Mouse (Mus musculus) embryonic facial prominence, embryonic 10.5 days (tissue): ENCODE measurements around the gene Amer2. TPM values are rescaled to one million over a fixed set of nuclear protein-coding genes. Genes with fewer than 3 reads are reported as not detected.
A peak's percentile ranks its signal among the peaks of the same experiment; 100 is the strongest.

Source experiments
- DNase-seq: peaks from one replicate; pipeline ENCODE4 v3.0.0-alpha.2; 2017; ENCODE audit warnings: low spot score
- H3K27ac ChIP-seq: fragments of 300-500 bp; sonication (generic); replicated peaks from 2 replicates; pipeline ENCODE4 v1.5.1; 2016; ENCODE audit warnings: mild to moderate bottlenecking
- H3K27me3 ChIP-seq: fragments of 300-500 bp; sonication (generic); replicated peaks from 2 replicates; pipeline ENCODE4 v1.6.1; 2016; ENCODE audit warnings: low read depth, mild to moderate bottlenecking; ENCODE audit not compliant: poor library complexity, severe bottlenecking
- H3K36me3 ChIP-seq: fragments of 300-500 bp; sonication (generic); replicated peaks from 2 replicates; pipeline ENCODE4 v1.6.1; 2016; ENCODE audit warnings: mild to moderate bottlenecking, moderate library complexity
- H3K4me1 ChIP-seq: fragments of 300-500 bp; sonication (generic); 2 replicates; pipeline ENCODE4 v1.6.1; 2016
- H3K4me3 ChIP-seq: fragments of 300-500 bp; sonication (generic); 2 replicates; pipeline ENCODE4 v1.5.1; 2016; ENCODE audit warnings: mild to moderate bottlenecking, moderate library complexity
- H3K9me3 ChIP-seq: fragments of 300-500 bp; sonication (generic); 2 replicates; pipeline ENCODE4 v1.6.1; 2016; ENCODE audit warnings: mild to moderate bottlenecking
- WGBS: fragments of 180-500 bp; shearing (Covaris S2); methylation state at CpG from one replicate; pipeline ENCODE4 v1.1.7; 2016; 5-methylcytosine and 5-hydroxymethylcytosine counted together
- polyA plus RNA-seq: library from polyadenylated mRNA; unstranded; fragments of >200 nt; fragmentation: Nextera tagmentation; extraction: Ambion mirVana; gene quantifications from 2 replicates; pipeline ENCODE4 v1.2.1, GENCODE M21; 2016

Amer2 gene
- polyA plus RNA-seq, 1 experiment from 2014 or later, result 4.9 TPM

DNA sequence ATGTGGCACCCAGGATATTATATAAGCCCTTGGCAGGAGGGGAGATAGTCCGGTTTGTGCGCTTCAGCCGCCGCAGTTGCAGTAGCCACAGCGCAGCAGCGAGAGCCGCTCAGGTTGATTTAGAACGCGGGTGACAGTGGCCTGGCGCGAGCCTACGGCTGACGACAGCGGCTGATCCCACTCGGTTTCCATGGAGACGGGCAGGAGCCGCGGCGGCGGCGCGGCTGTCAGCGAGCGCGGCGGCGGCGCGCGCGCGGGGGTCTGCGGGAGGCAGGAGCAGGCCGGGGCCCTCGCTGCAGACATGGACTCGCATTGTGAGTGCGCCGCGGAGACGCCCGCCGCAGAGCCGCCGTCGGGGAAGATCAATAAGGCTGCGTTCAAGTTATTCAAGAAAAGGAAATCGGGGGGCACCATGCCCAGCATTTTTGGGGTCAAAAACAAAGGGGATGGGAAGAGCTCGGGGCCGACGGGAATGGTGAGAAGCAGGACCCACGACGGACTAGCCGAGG is 5.1 kb downstream of the Amer2 start:
- Histone ChIP-seq H3K27me3 (peaks cover 64% of the 10 kb centered on the region), H3K4me1 (peaks cover 31% of the 10 kb centered on the region), H3K36me3 (0 out of 2 replicates have a peak, but pooled peaks cover 6% of the 10 kb centered on the region), H3K4me3 (peak overlapping the region; percentile 74), H3K9me3 (no peaks in the 10 kb centered on the region), H3K27ac (peak overlapping the region; percentile 86)
- DNase-seq, result peak; percentile 88
- WGBS, result under 1% methylated on average over 53 of the region's 53 CpGs

DNA sequence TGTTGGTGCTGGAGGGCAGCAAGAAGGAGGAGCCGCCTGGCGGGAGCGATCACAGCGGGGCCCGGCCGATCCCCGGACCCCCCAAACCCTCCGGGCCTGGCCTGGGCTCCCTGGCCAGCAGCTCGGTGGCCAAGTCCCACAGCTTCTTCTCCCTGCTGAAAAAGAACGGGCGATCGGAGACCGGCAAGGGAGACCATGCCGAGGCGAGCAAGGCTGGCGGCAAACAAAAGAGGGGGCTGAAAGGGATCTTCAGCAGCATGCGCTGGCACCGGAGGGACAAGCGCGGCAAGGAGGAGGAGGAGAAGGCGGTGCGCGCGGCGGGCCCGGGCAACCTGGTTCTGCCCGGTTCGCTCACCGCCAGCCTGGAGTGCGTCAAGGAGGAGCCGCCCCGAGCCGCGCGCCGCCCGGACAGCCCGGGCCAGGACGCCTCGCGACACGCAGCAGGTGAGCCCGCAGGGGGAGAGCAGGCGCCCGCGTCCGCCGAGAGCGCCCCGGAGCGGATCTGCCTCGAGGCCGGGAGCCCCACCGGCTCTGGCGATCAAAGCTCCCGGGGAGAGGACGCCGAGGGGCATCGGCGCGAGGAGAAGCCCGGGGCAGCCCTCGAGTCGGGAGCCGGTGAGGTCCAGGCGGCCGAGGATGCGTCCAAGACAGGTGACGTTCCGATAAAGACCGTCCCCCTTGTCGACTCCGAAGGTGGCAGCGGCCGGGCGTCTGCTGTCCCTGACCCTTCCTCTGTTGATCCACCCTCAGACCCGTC is 5.7 kb downstream of the Amer2 start:
- Histone ChIP-seq H3K4me1 (peaks cover 31% of the 10 kb centered on the region), H3K36me3 (0 out of 2 replicates have a peak, but pooled peaks cover 6% of the 10 kb centered on the region), H3K27me3 (peaks cover 64% of the 10 kb centered on the region), H3K9me3 (no peaks in the 10 kb centered on the region), H3K27ac (peak overlapping the region; percentile 86), H3K4me3 (peak overlapping the region; percentile 74)
- WGBS, result under 1% methylated on average over 77 of the region's 77 CpGs
- peak; percentile 73 for DNase-seq

DNA sequence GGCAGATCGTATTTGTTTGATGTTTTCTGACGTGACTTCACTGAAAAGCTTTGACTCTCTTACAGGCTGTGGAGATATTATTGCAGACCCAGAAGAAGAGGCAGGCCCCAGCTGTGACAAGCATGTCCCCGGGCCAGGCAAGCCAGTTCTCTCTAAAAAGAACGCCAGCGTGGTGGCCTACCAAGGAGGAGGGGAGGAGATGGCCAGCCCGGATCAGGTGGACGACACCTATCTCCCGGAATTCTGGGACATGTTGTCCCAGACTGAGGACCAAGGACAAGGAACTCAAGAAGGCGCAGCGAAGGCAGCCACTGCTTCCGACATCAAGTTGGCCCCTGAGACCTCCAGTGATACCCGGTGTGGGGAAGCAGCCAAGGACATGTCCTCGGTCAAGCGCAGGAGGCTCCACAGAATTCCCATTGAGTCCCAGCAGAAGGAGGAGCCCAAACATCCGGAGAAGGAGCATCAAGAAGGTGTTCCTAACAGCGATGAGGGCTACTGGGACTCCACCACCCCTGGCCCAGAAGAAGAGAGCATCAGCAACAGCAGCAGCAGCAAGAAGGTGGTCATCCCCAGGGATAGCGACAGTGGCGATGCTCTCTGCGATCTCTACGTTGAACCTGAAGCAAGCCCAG is 6.4 kb downstream of the Amer2 start:
- peak overlapping the region; percentile 86; the same call in 1 of the 2 replicates for H3K27ac ChIP-seq
- peak overlapping the region; percentile 74 for H3K4me3 ChIP-seq
- H3K4me1 ChIP-seq, result peaks cover 31% of the 10 kb centered on the region
- peaks cover 59% of the 10 kb centered on the region for H3K27me3 ChIP-seq
- DNase-seq, result no peak
- H3K9me3 ChIP-seq, result no peaks in the 10 kb centered on the region
- WGBS, result 50% methylated on average over 20 of the region's 20 CpGs
- 0 out of 2 replicates have a peak, but pooled peaks cover 6% of the 10 kb centered on the region for H3K36me3 ChIP-seq

DNA sequence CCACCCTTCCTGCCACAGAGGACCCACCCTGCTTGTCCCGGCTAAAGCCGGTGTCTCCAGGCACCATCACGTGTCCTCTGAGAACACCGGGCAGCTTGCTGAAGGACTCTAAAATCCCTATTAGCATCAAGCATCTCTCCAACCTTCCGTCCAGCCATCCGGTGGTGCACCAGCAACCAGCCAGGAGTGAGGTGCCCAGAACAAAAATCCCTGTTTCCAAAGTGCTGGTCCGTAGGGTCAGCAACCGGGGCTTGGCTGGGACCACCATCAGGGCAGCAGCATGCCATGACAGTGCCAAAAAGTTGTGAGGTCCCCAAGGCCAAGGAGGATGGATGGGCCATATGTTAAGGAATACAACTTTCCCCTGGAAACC is 6.9 kb downstream of the Amer2 start:
- no peak for DNase-seq
- no peaks in the 10 kb centered on the region for H3K9me3 ChIP-seq
- 0 out of 2 replicates have a peak, but pooled peaks cover 6% of the 10 kb centered on the region for H3K36me3 ChIP-seq
- WGBS, result 92% methylated on average over 8 of the region's 8 CpGs
- peaks cover 31% of the 10 kb centered on the region for H3K4me1 ChIP-seq
- peak overlapping the region; percentile 74; the same call in 1 of the 2 replicates for H3K4me3 ChIP-seq
- peaks cover 55% of the 10 kb centered on the region for H3K27me3 ChIP-seq
- H3K27ac ChIP-seq, result no peak overlapping the region

DNA sequence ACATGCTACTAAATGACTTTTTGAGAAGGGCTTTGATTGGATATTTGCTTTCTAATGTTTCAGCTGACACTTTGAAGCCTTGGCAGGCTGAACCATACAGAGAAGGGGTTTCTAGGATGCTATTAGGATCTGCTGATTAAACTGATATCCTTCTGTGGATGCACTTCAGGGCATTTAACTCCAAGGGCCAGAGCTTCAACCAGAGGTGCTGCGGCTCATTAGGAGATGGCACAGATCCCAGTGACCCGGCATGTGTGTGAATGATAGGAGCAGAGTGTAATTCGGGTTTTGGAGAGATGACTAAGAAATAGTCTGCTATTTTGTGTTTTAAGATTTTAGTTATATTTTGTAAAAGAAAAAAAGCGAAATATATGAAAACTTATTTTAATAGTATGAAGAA is 8.6 kb downstream of the Amer2 start:
- Histone ChIP-seq H3K27ac (no peak overlapping the region), H3K27me3 (peaks cover 42% of the 10 kb centered on the region), H3K36me3 (0 out of 2 replicates have a peak, but pooled peaks cover 6% of the 10 kb centered on the region), H3K4me3 (no peak overlapping the region), H3K9me3 (no peaks in the 10 kb centered on the region), H3K4me1 (peaks cover 31% of the 10 kb centered on the region)
- no peak for DNase-seq
- 83% methylated on average over 4 of the region's 4 CpGs for WGBS

DNA sequence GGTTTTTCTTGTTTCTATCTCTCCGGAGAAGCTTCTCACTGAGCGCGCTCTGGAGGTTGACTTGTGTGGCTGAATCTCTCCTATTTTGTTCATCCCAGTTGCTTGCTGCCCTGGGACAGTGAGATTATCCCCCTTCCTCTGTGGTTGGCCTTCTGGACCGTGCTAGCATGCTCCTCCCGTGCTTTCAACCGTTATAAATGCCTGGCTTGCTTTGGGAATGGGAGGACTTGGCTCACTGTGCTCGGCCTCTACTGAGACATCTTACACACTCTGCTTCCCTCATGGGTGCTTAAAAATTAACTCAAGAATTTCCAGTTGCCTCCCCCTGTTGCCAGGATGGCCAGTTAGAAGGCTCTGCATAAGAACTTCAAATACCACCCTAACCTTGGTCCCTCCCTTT is 10.8 kb downstream of the Amer2 start:
- peaks cover 14% of the 10 kb centered on the region for H3K4me1 ChIP-seq
- 80% methylated on average over 7 of the region's 7 CpGs for WGBS
- DNase-seq, result no peak
- H3K36me3 ChIP-seq, result 0 out of 2 replicates have a peak, but pooled peaks cover 6% of the 10 kb centered on the region
- H3K27ac ChIP-seq, result no peak overlapping the region
- H3K4me3 ChIP-seq, result no peak overlapping the region
- no peaks in the 10 kb centered on the region for H3K9me3 ChIP-seq
- peaks cover 20% of the 10 kb centered on the region for H3K27me3 ChIP-seq

DNA sequence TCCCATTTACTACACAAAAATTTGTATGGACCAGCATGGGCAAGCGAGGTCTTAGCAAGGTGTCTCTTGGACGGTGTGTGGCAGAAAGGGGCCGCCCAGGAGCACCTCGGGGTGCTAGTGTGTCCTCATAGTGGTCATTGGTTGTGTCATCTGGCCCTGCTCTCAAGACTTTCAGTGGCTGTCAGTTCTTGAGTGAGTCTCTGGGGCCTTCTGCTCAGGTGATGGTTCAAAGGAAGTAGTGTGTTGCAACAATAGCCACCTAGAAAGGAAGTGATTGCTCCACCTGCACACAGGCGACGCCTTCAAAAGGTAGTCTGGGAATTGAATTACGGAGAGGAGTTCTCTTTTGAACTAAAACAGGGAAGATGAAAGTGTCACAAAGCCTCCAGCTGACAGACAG is 11.2 kb downstream of the Amer2 start:
- Histone ChIP-seq H3K27me3 (peaks cover 16% of the 10 kb centered on the region), H3K4me3 (no peak overlapping the region), H3K36me3 (0 out of 2 replicates have a peak, but pooled peaks cover 6% of the 10 kb centered on the region), H3K4me1 (peaks cover 9% of the 10 kb centered on the region), H3K9me3 (no peaks in the 10 kb centered on the region), H3K27ac (no peak overlapping the region)
- WGBS, result 91% methylated on average over 7 of the region's 7 CpGs
- no peak for DNase-seq

DNA sequence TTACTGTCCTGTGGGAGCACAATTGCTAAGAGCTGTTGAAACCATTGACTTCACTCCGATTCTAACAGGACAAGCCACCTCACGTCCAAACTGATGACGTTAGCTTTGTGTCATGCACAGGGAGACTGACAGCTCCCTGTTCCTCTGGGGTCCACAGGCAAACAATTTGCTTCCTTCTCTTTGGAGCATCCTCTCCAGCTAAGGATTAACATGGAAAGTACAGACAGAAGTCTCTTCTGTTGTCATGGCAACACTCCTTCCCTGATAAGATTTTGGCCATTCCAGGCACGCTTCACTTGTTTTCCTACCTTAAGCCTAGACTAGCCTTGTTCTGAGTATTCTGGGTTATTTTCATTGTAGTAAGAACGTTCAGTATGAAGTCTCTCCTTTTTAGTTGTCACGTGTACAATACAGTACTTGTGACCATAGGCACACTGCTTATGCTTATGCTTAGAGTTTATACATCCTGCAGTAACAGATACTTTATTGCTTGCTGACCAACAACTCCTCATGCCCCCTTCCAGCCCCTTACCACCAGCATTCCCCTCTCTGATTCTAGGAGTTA is 12.1 kb downstream of the Amer2 start:
- H3K27ac ChIP-seq, result no peak overlapping the region
- peaks cover under 1% of the 10 kb centered on the region; the same call in 1 of the 2 replicates for H3K4me1 ChIP-seq
- 65% methylated on average over 6 of the region's 6 CpGs for WGBS
- DNase-seq, result no peak
- H3K36me3 ChIP-seq, result no peaks in the 10 kb centered on the region
- no peaks in the 10 kb centered on the region for H3K9me3 ChIP-seq
- H3K4me3 ChIP-seq, result no peak overlapping the region
- peaks cover 7% of the 10 kb centered on the region for H3K27me3 ChIP-seq

DNA sequence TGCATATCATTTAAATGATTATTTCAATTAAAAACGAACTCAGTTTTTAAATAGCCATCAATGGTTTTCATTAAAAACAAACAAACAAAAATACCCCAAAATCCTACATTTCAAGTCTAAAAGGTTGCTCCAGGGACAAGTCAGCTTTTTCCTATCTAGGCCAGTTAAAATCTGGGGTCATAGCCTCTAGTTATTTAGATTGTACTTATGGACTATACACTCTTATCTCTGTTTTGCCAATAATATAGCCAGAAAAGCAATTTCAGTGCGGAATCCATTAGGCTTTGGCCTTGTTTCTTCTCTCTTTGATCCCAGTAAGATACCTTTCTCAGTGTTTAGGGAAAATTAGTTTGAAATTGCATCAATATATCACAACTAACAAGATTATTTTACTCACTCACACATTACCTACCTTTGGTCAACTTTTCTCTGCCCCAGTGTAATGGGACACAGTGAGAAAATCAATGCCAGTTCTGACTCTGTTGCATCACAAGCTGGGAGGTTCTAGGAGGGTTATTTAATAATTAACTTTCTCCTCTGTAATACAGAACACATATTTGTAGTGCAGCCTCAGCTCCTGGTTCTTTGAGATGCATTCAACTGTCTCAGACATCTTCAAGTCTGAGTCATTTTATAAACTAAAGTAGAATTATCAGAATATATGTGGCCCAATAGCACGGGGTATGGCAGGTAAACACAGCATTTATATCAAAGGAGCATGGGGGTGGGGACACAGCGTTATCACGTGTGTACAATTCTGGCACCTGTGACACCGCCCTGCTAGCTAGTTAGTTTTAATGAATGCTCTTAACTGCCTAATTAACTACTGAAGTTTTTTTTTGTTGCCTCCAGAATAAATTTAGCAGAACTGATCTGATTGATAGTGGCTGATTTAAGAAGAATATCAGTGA is 13.8 kb downstream of the Amer2 start:
- no peak overlapping the region for H3K4me3 ChIP-seq
- no peaks in the 10 kb centered on the region for H3K36me3 ChIP-seq
- no peaks in the 10 kb centered on the region for H3K4me1 ChIP-seq
- no peaks in the 10 kb centered on the region for H3K27me3 ChIP-seq
- DNase-seq, result no peak
- WGBS, result 84% methylated on average over 6 of the region's 6 CpGs
- H3K27ac ChIP-seq, result no peak overlapping the region
- H3K9me3 ChIP-seq, result no peaks in the 10 kb centered on the region

DNA sequence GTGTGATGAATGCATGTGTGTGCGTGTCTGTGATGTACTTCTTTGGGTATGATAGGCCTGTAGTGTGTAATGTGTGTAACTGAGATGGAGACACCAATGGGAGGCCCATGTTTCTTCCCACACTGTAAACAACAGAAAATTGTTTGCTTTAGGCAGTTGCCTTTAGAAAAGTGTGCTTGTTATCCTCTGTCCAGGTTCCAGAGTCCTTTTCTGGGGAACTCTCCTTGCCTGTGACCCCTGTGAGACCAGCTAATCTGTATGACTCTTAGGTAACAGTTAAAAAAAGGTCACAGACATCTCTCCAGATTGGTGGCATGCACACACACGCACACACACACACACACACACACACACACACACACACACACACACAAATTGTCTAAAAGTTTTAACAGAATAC is 15.3 kb downstream of the Amer2 start:
- Histone ChIP-seq H3K27ac (no peak overlapping the region), H3K4me3 (no peak overlapping the region), H3K9me3 (no peaks in the 10 kb centered on the region), H3K36me3 (no peaks in the 10 kb centered on the region), H3K27me3 (no peaks in the 10 kb centered on the region), H3K4me1 (0 out of 2 replicates have a peak, but pooled peaks cover 5% of the 10 kb centered on the region)
- DNase-seq, result no peak
- 85% methylated on average over 2 of the region's 2 CpGs for WGBS

DNA sequence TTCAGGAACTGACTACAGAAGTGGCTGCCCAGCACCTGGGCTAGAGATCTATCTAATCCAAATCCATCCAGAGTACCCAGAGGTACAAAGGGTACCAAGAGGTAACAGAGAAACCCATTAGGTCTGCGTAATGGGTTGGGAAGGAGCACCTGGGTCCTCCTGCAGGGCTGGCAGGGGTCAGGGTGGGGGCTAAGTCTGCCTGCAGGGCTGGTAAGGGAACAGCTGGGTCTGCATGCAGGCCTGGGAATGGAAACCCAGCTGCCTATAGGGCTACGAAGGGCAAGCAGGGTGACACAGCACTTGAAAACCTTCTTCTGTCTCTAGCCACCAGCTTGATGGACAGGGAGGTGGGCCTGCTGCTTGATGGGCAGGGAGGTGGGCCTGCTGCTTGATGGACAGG is 19.1 kb downstream of the Amer2 start:
- WGBS, result 63% methylated on average over 2 of the region's 2 CpGs
- H3K27ac ChIP-seq, result no peak overlapping the region
- no peaks in the 10 kb centered on the region for H3K9me3 ChIP-seq
- H3K27me3 ChIP-seq, result no peaks in the 10 kb centered on the region
- H3K4me3 ChIP-seq, result no peak overlapping the region
- DNase-seq, result peak; percentile 10
- H3K4me1 ChIP-seq, result 0 out of 2 replicates have a peak, but pooled peaks cover 5% of the 10 kb centered on the region
- no peaks in the 10 kb centered on the region for H3K36me3 ChIP-seq

DNA sequence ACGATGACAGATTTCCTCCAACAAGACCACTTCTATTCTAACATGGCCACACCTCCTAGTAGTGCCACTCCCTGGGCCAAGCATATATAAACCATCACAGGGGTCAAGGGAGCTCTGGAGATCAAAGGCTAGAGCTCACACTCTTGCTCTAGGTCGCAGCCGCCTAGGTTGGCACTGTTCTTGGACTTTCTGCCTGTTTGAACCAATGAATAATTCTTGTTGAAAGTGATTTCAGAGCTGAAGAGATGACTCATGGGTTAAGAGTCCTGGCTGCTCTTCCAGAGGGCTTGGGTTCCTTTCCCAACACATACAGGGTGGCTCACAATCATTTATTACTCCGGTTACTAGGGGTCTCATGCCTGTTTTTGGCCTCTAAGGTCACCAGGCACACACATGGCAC is 24.3 kb downstream of the Amer2 start:
- Histone ChIP-seq H3K4me3 (no peak overlapping the region), H3K4me1 (peaks cover 9% of the 10 kb centered on the region), H3K9me3 (no peaks in the 10 kb centered on the region), H3K27me3 (no peaks in the 10 kb centered on the region), H3K36me3 (no peaks in the 10 kb centered on the region), H3K27ac (no peak overlapping the region)
- WGBS, result 92% methylated on average over 4 of the region's 4 CpGs
- no peak for DNase-seq
